Mouse (Mus musculus) cerebellum, adult 2 months (tissue): ENCODE results near the gene Ryr3.

ENCODE experiments used
- CTCF ChIP-seq: fragments of 200-500 bp; IDR thresholded peaks from 2 replicates; pipeline ENCODE4 v1.5.1; 2011; ENCODE audit warnings: low read depth, mild to moderate bottlenecking, control low read depth, low read length, moderate library complexity, borderline replicate concordance; ENCODE audit not compliant: insufficient read depth
- POLR2A ChIP-seq: fragments of 200-500 bp; IDR thresholded peaks from 2 replicates; pipeline ENCODE4 v1.6.1; 2011; ENCODE audit warnings: low read length, control low read depth, borderline replicate concordance; ENCODE audit not compliant: insufficient read depth

DNA sequence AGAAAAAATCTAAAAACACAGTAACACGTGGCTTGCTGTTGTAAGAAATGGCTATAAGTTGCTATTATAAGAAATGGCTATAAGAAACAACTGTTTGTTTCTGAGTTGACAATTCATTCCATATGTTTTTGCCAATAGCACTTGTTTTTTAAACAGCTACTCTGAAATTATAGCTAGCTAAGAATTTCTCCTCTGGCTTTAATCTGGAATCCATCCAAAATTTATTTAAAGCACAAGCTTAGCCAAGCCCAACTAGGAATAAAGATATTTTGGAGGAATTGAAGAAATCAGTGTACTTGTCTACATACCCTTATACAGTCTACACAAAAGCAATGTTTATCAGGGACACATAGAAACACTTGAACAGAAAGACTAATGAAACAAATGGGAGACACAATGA lies 93.4 kb downstream of the Ryr3 start:
- TF ChIP-seq POLR2A (no peak), CTCF (no peak)
